Mouse (Mus musculus) megakaryocyte, embryonic 14.5 days (primary cell): ENCODE data around the gene 1600002K03Rik.

Experiments used
- FLI1 ChIP-seq: IDR thresholded peaks from 2 replicates; pipeline ENCODE4 v1.6.1; 2012; ENCODE audit warnings: low read length, inconsistent platforms, mixed read lengths
- GATA1 ChIP-seq: IDR thresholded peaks from 3 replicates; pipeline ENCODE4 v1.6.1; 2012; ENCODE audit warnings: mixed read lengths, low read length, inconsistent platforms, borderline replicate concordance

GRCm38 (mm10) chr10:80141786-80142529 lies 30.8 kb upstream of the 1600002K03Rik start:
- TF ChIP-seq GATA1 = no peak
- TF ChIP-seq FLI1 = no peak
